In the genomic region with DNA sequence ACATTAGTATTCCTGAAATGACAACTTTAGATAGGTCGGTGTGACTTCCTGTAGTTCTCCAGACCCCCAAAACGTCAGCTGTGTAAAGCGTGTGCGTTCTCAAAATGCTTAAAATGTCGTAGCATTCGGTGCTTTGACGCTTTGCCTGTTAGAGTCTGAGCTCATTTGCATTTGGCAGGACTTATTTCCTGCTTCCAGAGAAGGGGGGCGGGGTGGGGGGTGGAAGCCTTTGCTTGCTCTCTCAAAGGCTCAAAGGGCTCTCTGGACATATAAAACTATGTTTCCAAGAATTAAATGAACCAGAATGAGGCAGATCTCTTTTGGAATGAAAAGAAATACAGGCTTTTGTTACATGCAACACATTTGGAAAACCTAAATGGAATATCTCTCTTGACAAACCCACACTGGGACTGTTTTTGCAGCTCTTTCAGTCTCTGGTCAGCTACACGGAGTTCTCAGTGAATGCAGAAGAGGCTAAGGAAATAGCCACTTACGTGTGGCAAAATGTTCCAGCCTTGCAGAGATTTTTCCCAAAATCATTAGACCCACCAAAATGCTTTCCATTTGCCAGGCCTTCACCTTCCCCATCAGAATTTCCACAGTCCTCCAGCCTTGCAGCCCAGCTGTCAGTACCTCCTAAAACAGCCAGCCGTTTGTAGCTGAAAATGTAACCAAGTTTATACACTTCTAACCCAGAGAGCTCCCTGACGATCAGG, we compare ENCODE assay signal across 9 mouse cellular contexts.
A peak's percentile ranks its signal among the peaks of the same experiment; 100 is the strongest.
DNase-seq lines count a peak whose midpoint lies in the region; ATAC-seq lines count a peak whose summit lies in the region.
"Had no signal": no experiment of that assay in that cellular context is flagged by ENCODE, and none has a peak within 500 bp of the region (broad histone marks: within the 10 kb centered on the region; RNA-seq: fewer than 3 reads in every experiment).

No protein-coding gene starts in this region.

- H3K36me3 ChIP-seq in heart, embryonic 10.5 days = no peaks in the 10 kb centered on the region
- no peaks in the 10 kb centered on the region for H3K36me3 ChIP-seq in liver, embryonic 11.5 days (ENCODE audit: control insufficient read depth, insufficient read depth, low read length)
- no peaks in the 10 kb centered on the region for H3K36me3 ChIP-seq in midbrain, embryonic 15.5 days (replicated peaks)
- H3K36me3 ChIP-seq: G1E had no signal

- peak overlapping the region; percentile 88 for H3K27ac ChIP-seq in heart, embryonic 10.5 days
- H3K27ac ChIP-seq in liver, embryonic 11.5 days (ENCODE audit: low read depth, low read length) = peak overlapping the region; percentile 88; the same call in 1 of the 2 replicates
- peak overlapping the region; percentile 81 for H3K27ac ChIP-seq in midbrain, embryonic 15.5 days

- WGBS in heart, embryonic 10.5 days = 3% methylated on average over 12 of the region's 12 CpGs
- 7% methylated on average over 12 of the region's 12 CpGs for WGBS in liver, embryonic 11.5 days
- WGBS in midbrain, embryonic 15.5 days = 2% methylated on average over 12 of the region's 12 CpGs

- H3K4me1 ChIP-seq in heart, embryonic 10.5 days = peaks cover 29% of the 10 kb centered on the region
- H3K4me1 ChIP-seq in liver, embryonic 11.5 days (replicated peaks; ENCODE audit: control insufficient read depth, insufficient read depth, low read length) = peaks cover 15% of the 10 kb centered on the region
- peaks cover 27% of the 10 kb centered on the region for H3K4me1 ChIP-seq in midbrain, embryonic 15.5 days

- peak; percentile 30; the same call in 1 of the 2 replicates for ATAC-seq in liver, embryonic 11.5 days (replicated peaks; ENCODE audit: low FRiP score)
- ATAC-seq in midbrain, embryonic 15.5 days (replicated peaks) = peak; percentile 51

- DNase-seq in ovary, postnatal 14 days (ENCODE audit: low spot score) = peak; percentile 26
- no peak for DNase-seq in ovary, adult 18-20 months (ENCODE audit: low spot score)
- peak; percentile 71 for DNase-seq in embryo, embryonic 10 days (ENCODE audit: low spot score)
- DNase-seq in heart, embryonic 10.5 days (ENCODE audit: low spot score) = no peak
- peak; percentile 58 to 61 for DNase-seq in kidney, adult 8-10 months
- DNase-seq in liver, embryonic 11.5 days (ENCODE audit: low spot score) = peak; percentile 41
- peak; percentile 71 for DNase-seq in thymus, postnatal 0 days (ENCODE audit: low spot score)

- H3K9me3 ChIP-seq in heart, embryonic 10.5 days = no peaks in the 10 kb centered on the region
- H3K9me3 ChIP-seq in liver, embryonic 11.5 days (ENCODE audit: control insufficient read depth, low read length) = no peaks in the 10 kb centered on the region
- no peaks in the 10 kb centered on the region for H3K9me3 ChIP-seq in midbrain, embryonic 15.5 days

- no peaks in the 10 kb centered on the region for H3K27me3 ChIP-seq in heart, embryonic 10.5 days (ENCODE audit: insufficient read depth, poor library complexity, severe bottlenecking)
- H3K27me3 ChIP-seq in liver, embryonic 11.5 days (replicated peaks; ENCODE audit: control insufficient read depth, insufficient read depth, low read length) = no peaks in the 10 kb centered on the region
- H3K27me3 ChIP-seq in midbrain, embryonic 15.5 days (replicated peaks) = no peaks in the 10 kb centered on the region

- H3K4me2 ChIP-seq in liver, embryonic 11.5 days = peak overlapping the region; percentile 72
- peak overlapping the region; percentile 65 for H3K4me2 ChIP-seq in midbrain, embryonic 15.5 days

- peak overlapping the region; percentile 53 for H3K4me3 ChIP-seq in heart, embryonic 10.5 days
- peak overlapping the region; percentile 40 for H3K4me3 ChIP-seq in liver, embryonic 11.5 days (ENCODE audit: low read depth, low read length)
- H3K4me3 ChIP-seq in midbrain, embryonic 15.5 days = peak overlapping the region; percentile 38

- H3K9ac ChIP-seq in liver, embryonic 11.5 days (ENCODE audit: low read depth, low read length) = peak overlapping the region; percentile 17; the same call in 1 of the 2 replicates
- no peak overlapping the region for H3K9ac ChIP-seq in midbrain, embryonic 15.5 days

Comparison
In these comparisons a context has a peak if more than half of its experiments do, and no peak if none do; other contexts are left out.
1. DNase-seq: peak in ovary, postnatal 14 days (single experiment), embryo, embryonic 10 days (single experiment), kidney, adult 8-10 months (2 of 2), liver, embryonic 11.5 days (single experiment) and thymus, postnatal 0 days (single experiment); none in ovary, adult 18-20 months (single experiment) and heart, embryonic 10.5 days (single experiment).
2. Peak in every context shown above with its lines, with median percentiles within 50 percentile points of each other: H3K27ac ChIP-seq and H3K4me3 ChIP-seq.